Mouse (Mus musculus): ENCODE results near the gene Sqor.

Gene Sqor

GRCm38 (mm10) chr2:122765071-122765793 is at the start of gene Sqor:
Sqor (plus strand) TSS chr2:122765237.
- peak; percentile 63 to 68 for DNase-seq

GRCm38 (mm10) chr2:122716301-122716842 is 48.7 kb upstream of the Sqor start:
- no peak for DNase-seq

- no peak for DNase-seq
These were observed 45.8 kb upstream of the Sqor start for GRCm38 (mm10) chr2:122719232-122719631.

- no peak for DNase-seq
These were observed 44.5 kb upstream of the Sqor start for GRCm38 (mm10) chr2:122720564-122720963.

GRCm38 (mm10) chr2:122725604-122726003 is 39.4 kb upstream of the Sqor start:
- DNase-seq = no peak

GRCm38 (mm10) chr2:122731456-122731855 is 33.6 kb upstream of the Sqor start:
- DNase-seq = no peak

GRCm38 (mm10) chr2:122737894-122738830 is 26.9 kb upstream of the Sqor start, which contains the start of gene Bloc1s6:
Bloc1s6 (plus strand) TSS chr2:122738503.
- peak; percentile 88 to 90 for DNase-seq

- no peak for DNase-seq
These were observed 26.0 kb upstream of the Sqor start for GRCm38 (mm10) chr2:122739023-122739422.

- DNase-seq = no peak
These were observed 18.6 kb upstream of the Sqor start for GRCm38 (mm10) chr2:122746461-122746860.

GRCm38 (mm10) chr2:122753739-122754343 is 11.2 kb upstream of the Sqor start:
- DNase-seq = peak; percentile 59 to 76

GRCm38 (mm10) chr2:122759791-122760190 is 5.2 kb upstream of the Sqor start:
- DNase-seq = peak; percentile 67 to 82

- DNase-seq = no peak
These were observed 2.0 kb upstream of the Sqor start for GRCm38 (mm10) chr2:122762991-122763390.

- DNase-seq = no peak
These were observed 511 bp upstream of the Sqor start for GRCm38 (mm10) chr2:122764526-122764925.

GRCm38 (mm10) chr2:122765794-122766145 is 733 bp downstream of the Sqor start:
- no peak for DNase-seq

- no peak for DNase-seq
These were observed 6.0 kb downstream of the Sqor start for GRCm38 (mm10) chr2:122771002-122771401.

- no peak for DNase-seq
These were observed 7.9 kb downstream of the Sqor start for GRCm38 (mm10) chr2:122772899-122773298.

- no peak for DNase-seq
These were observed 10.5 kb downstream of the Sqor start for GRCm38 (mm10) chr2:122775491-122775890.

GRCm38 (mm10) chr2:122776823-122777222 is 11.8 kb downstream of the Sqor start:
- no peak for DNase-seq

GRCm38 (mm10) chr2:122779967-122780366 is 14.9 kb downstream of the Sqor start:
- DNase-seq = no peak

GRCm38 (mm10) chr2:122780447-122780846 is 15.4 kb downstream of the Sqor start:
- DNase-seq = no peak

GRCm38 (mm10) chr2:122781590-122782356 is 16.7 kb downstream of the Sqor start:
- DNase-seq = no peak

GRCm38 (mm10) chr2:122783730-122784129 is 18.7 kb downstream of the Sqor start:
- no peak for DNase-seq

Data from cerebellum, adult 18-20 months (tissue).